Mouse (Mus musculus): ENCODE results near the gene Clcc1. TPM values are rescaled to one million over a fixed set of nuclear protein-coding genes. Genes with fewer than 3 reads are reported as not detected.

Gene Clcc1
- polyA plus RNA-seq, 1 experiment, result 25.2 TPM

- Histone ChIP-seq H3K9me3 (replicated peaks; ENCODE audit: control insufficient read depth, insufficient read depth, low read length, poor library complexity, severe bottlenecking) (no peaks in the 10 kb centered on the region), H3K4me3 (ENCODE audit: low read depth, low read length) (peak overlapping the region; percentile 92), H3K9ac (ENCODE audit: low read depth, poor library complexity, severe bottlenecking) (peak overlapping the region; percentile 94), H3K27me3 (ENCODE audit: control insufficient read depth, insufficient read depth, low read length, poor library complexity, severe bottlenecking) (no peaks in the 10 kb centered on the region), H3K27ac (ENCODE audit: insufficient read depth, low read length) (no peak overlapping the region), H3K4me1 (ENCODE audit: control insufficient read depth, insufficient read depth, low read length) (no peaks in the 10 kb centered on the region), H3K36me3 (ENCODE audit: control insufficient read depth, insufficient read depth, low read length, poor library complexity, severe bottlenecking) (no peaks in the 10 kb centered on the region)
- TF ChIP-seq EP300 (IDR thresholded peaks at IDR 0.05; ENCODE audit: insufficient read depth, low read depth, low read length) (no peak), POLR2A (IDR thresholded peaks at IDR 0.05; ENCODE audit: insufficient read depth, low read length) (no peak), CTCF (IDR thresholded peaks at IDR 0.05; ENCODE audit: low read depth, low read length) (no peak)
Observed at GRCm38 (mm10) chr3:108721076-108721991, 67.6 kb downstream of the Clcc1 start.

- Histone ChIP-seq H3K9me3 (replicated peaks; ENCODE audit: control insufficient read depth, insufficient read depth, low read length, poor library complexity, severe bottlenecking) (no peaks in the 10 kb centered on the region), H3K4me3 (ENCODE audit: low read depth, low read length) (peak within 1 kb of the TSS; percentile 92), H3K27me3 (ENCODE audit: control insufficient read depth, insufficient read depth, low read length, poor library complexity, severe bottlenecking) (no peaks in the 10 kb centered on the region), H3K4me1 (ENCODE audit: control insufficient read depth, insufficient read depth, low read length) (no peaks in the 10 kb centered on the region), H3K27ac (ENCODE audit: insufficient read depth, low read length) (peak within 1 kb of the TSS; percentile 69), H3K9ac (ENCODE audit: low read depth, poor library complexity, severe bottlenecking) (peak within 1 kb of the TSS; percentile 94), H3K36me3 (ENCODE audit: control insufficient read depth, insufficient read depth, low read length, poor library complexity, severe bottlenecking) (no peaks in the 10 kb centered on the region)
- TF ChIP-seq POLR2A (IDR thresholded peaks at IDR 0.05; ENCODE audit: insufficient read depth, low read length) (peak; percentile 81), EP300 (IDR thresholded peaks at IDR 0.05; ENCODE audit: insufficient read depth, low read depth, low read length) (no peak)
Observed at GRCm38 (mm10) chr3:108722036-108722872, 68.5 kb downstream of the Clcc1 start, which contains the start of gene Gpsm2. Gpsm2 (minus strand) TSS chr3:108722309.

GRCm38 (mm10) chr3:108726413-108726812 lies 72.7 kb downstream of the Clcc1 start:
- H3K27ac ChIP-seq (ENCODE audit: insufficient read depth, low read length), result no peak overlapping the region
- no peaks in the 10 kb centered on the region for H3K27me3 ChIP-seq (ENCODE audit: control insufficient read depth, insufficient read depth, low read length, poor library complexity, severe bottlenecking)
- H3K9ac ChIP-seq (ENCODE audit: low read depth, poor library complexity, severe bottlenecking), result no peak overlapping the region
- TF ChIP-seq POLR2A (IDR thresholded peaks at IDR 0.05; ENCODE audit: insufficient read depth, low read length) (no peak), EP300 (IDR thresholded peaks at IDR 0.05; ENCODE audit: insufficient read depth, low read depth, low read length) (no peak), CTCF (IDR thresholded peaks at IDR 0.05; ENCODE audit: low read depth, low read length) (no peak)
- H3K4me3 ChIP-seq (ENCODE audit: low read depth, low read length), result no peak overlapping the region
- no peaks in the 10 kb centered on the region for H3K9me3 ChIP-seq (replicated peaks; ENCODE audit: control insufficient read depth, insufficient read depth, low read length, poor library complexity, severe bottlenecking)
- H3K4me1 ChIP-seq (ENCODE audit: control insufficient read depth, insufficient read depth, low read length), result no peaks in the 10 kb centered on the region
- H3K36me3 ChIP-seq (ENCODE audit: control insufficient read depth, insufficient read depth, low read length, poor library complexity, severe bottlenecking), result no peaks in the 10 kb centered on the region

- Histone ChIP-seq H3K9me3 (replicated peaks; ENCODE audit: control insufficient read depth, insufficient read depth, low read length, poor library complexity, severe bottlenecking) (no peaks in the 10 kb centered on the region), H3K27ac (ENCODE audit: insufficient read depth, low read length) (no peak overlapping the region)
- no peak for TF ChIP-seq POLR2A (IDR thresholded peaks at IDR 0.05; ENCODE audit: insufficient read depth, low read length)
- TF ChIP-seq EP300 (IDR thresholded peaks at IDR 0.05; ENCODE audit: insufficient read depth, low read depth, low read length), result no peak
- TF ChIP-seq CTCF (IDR thresholded peaks at IDR 0.05; ENCODE audit: low read depth, low read length), result no peak
Observed at GRCm38 (mm10) chr3:108727344-108727743, 73.6 kb downstream of the Clcc1 start.

GRCm38 (mm10) chr3:108727776-108728175 lies 74.1 kb downstream of the Clcc1 start:
- Histone ChIP-seq H3K36me3 (ENCODE audit: control insufficient read depth, insufficient read depth, low read length, poor library complexity, severe bottlenecking) (no peaks in the 10 kb centered on the region), H3K27ac (ENCODE audit: insufficient read depth, low read length) (no peak overlapping the region), H3K4me1 (ENCODE audit: control insufficient read depth, insufficient read depth, low read length) (no peaks in the 10 kb centered on the region), H3K4me3 (ENCODE audit: low read depth, low read length) (no peak overlapping the region), H3K27me3 (ENCODE audit: control insufficient read depth, insufficient read depth, low read length, poor library complexity, severe bottlenecking) (no peaks in the 10 kb centered on the region), H3K9me3 (replicated peaks; ENCODE audit: control insufficient read depth, insufficient read depth, low read length, poor library complexity, severe bottlenecking) (no peaks in the 10 kb centered on the region), H3K9ac (ENCODE audit: low read depth, poor library complexity, severe bottlenecking) (no peak overlapping the region)
- TF ChIP-seq EP300 (IDR thresholded peaks at IDR 0.05; ENCODE audit: insufficient read depth, low read depth, low read length) (no peak), POLR2A (IDR thresholded peaks at IDR 0.05; ENCODE audit: insufficient read depth, low read length) (no peak), CTCF (IDR thresholded peaks at IDR 0.05; ENCODE audit: low read depth, low read length) (no peak)

More at GRCm38 (mm10) chr3:108727344-108727743, 73.6 kb downstream of the Clcc1 start:
- Histone ChIP-seq H3K36me3 (ENCODE audit: control insufficient read depth, insufficient read depth, low read length, poor library complexity, severe bottlenecking) (no peaks in the 10 kb centered on the region), H3K27me3 (ENCODE audit: control insufficient read depth, insufficient read depth, low read length, poor library complexity, severe bottlenecking) (no peaks in the 10 kb centered on the region), H3K4me1 (ENCODE audit: control insufficient read depth, insufficient read depth, low read length) (no peaks in the 10 kb centered on the region), H3K9ac (ENCODE audit: low read depth, poor library complexity, severe bottlenecking) (no peak overlapping the region), H3K4me3 (ENCODE audit: low read depth, low read length) (no peak overlapping the region)

Other genes starting within 250 kb of the Clcc1 start
- 7.1 and 8.9 TPM in 2 replicates for gene Celsr2, start 238.4 kb upstream of the Clcc1 start, polyA plus RNA-seq (2011; ENCODE audit: insufficient read depth, insufficient read length, low read depth, missing spikeins)
- 258 and 273 TPM in 2 replicates for gene Sars, start 208.7 kb upstream of the Clcc1 start, polyA plus RNA-seq (2011; ENCODE audit: insufficient read depth, insufficient read length, low read depth, missing spikeins)
- gene 1700013F07Rik, start 119.8 kb upstream of the Clcc1 start, polyA plus RNA-seq (2011; ENCODE audit: insufficient read depth, insufficient read length, low read depth, missing spikeins), result not detected in 2 replicates
- 0.43 TPM in 1 of 2 replicates, not detected in the other for gene 5330417C22Rik, start 117.4 kb upstream of the Clcc1 start, polyA plus RNA-seq (2011; ENCODE audit: insufficient read depth, insufficient read length, low read depth, missing spikeins)
- 22.7 and 25.5 TPM in 2 replicates for gene Tmem167b, start 91.4 kb upstream of the Clcc1 start, polyA plus RNA-seq (2011; ENCODE audit: insufficient read depth, insufficient read length, low read depth, missing spikeins)
- 21.5 and 28.4 TPM in 2 replicates for gene Taf13, start 82.2 kb upstream of the Clcc1 start, polyA plus RNA-seq (2011; ENCODE audit: insufficient read depth, insufficient read length, low read depth, missing spikeins)
- 10.9 and 12.6 TPM in 2 replicates for gene Wdr47, start 62.6 kb upstream of the Clcc1 start, polyA plus RNA-seq (2011; ENCODE audit: insufficient read depth, insufficient read length, low read depth, missing spikeins)
- 27.5 and 30.9 TPM in 2 replicates for gene Gpsm2, start 68.4 kb downstream of the Clcc1 start, polyA plus RNA-seq (2011; ENCODE audit: insufficient read depth, insufficient read length, low read depth, missing spikeins)
- gene Aknad1, start 85.7 kb downstream of the Clcc1 start, polyA plus RNA-seq (2011; ENCODE audit: insufficient read depth, insufficient read length, low read depth, missing spikeins), result not detected in 2 replicates
- gene Stxbp3, start 186.6 kb downstream of the Clcc1 start, polyA plus RNA-seq (2011; ENCODE audit: insufficient read depth, insufficient read length, low read depth, missing spikeins), result 25.9 and 29.9 TPM in 2 replicates
- not detected in 2 replicates for gene Fndc7, start 236.1 kb downstream of the Clcc1 start, polyA plus RNA-seq (2011; ENCODE audit: insufficient read depth, insufficient read length, low read depth, missing spikeins)